Mouse (Mus musculus) WW6 (cell line): ENCODE measurements around the gene Asb12.
"Not testable (repeated sequence)": the region's sequence is repeated elsewhere in the genome, so short reads cannot be mapped to it uniquely, and the experiment has no call there.

ENCODE experiments used
- DNase-seq: peaks from one replicate; pipeline ENCODE4 v3.0.0-alpha.2; 2013; ENCODE audit warnings: low read depth, low spot score

The Asb12 gene

DNA sequence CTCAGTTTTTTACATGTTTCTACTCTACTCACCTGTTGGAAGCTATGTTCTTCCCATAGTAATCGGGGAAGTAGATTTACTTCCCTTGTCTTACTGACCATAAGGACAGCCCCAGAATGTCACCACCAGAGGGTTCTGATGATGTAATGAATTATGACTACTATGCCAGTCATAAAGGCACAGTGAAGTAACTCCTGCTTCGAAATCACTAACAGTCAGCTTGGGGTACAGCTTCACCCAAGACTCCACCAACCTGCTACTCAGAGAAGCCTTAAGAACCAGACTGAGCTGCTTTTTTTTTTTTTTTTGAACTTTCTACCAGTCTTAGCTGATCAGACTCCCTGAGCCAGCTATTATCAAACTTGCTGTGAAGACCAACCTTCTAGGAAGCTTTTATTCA, at the start of gene Asb12, which contains the start of gene Pfn5:
Gene Asb12 (minus strand): TSS at position 101 of the 400 bp plus-strand sequence.
Gene Pfn5 (plus strand): TSS at position 218 of the 400 bp plus-strand sequence.
- no peak for DNase-seq

DNA sequence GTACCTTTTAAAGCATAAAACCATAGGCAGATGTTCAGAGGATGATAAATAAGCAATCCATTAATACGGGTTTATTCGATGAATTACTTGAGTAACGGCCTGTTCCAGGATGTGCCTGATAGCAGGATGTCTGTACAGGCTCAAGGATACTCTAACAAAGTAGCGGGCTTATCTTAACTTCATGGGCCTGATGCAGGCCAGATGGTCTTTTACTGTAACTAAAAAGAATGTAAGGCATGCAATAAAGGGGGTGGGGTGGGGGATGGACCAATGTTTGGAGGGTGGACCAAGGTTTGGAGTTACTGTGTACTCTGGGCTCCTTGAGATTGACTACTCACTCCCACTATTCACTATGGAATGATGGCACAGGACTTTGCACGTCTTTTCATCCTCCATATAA, 42.8 kb upstream of the Asb12 start:
- no peak for DNase-seq

DNA sequence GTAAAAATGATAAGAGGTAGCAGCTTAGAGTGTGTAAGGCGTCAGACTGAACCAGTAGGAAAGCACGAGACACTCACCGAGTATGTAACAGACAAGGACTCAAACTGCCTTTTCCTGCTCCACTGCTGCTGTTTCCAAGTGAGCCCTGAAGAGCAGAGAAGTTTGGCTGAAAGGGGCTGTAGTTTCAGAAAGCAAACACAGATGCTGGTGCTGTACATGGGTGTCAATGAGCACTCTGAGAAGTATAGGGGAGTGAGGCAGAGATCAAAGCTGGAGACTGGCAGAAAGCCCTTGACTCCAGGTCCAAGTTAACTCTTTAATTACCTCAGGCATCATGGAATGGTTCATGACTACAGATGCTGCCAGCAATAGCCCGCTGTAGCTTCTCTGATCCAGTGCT, 3.5 kb downstream of the Asb12 start:
- DNase-seq, result no peak

DNA sequence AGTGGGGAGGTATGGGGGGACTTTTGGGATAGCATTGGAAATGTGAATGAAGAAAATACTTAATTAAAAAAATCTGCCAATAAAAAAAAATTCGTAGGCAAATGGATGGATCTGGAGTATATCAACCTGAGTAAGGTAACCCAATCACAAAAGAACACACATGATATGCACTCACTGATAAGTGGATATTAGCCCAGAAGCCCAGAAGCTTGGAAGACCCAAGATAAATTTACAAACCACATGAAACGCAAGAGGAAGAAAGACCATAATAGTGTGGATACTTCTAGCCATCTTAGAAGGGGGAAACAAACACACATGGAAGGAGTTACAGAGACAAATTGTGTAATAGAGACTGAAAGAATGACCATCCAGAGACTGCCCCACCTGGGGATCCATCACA, 22.3 kb downstream of the Asb12 start:
- not testable (repeated sequence) for DNase-seq

DNA sequence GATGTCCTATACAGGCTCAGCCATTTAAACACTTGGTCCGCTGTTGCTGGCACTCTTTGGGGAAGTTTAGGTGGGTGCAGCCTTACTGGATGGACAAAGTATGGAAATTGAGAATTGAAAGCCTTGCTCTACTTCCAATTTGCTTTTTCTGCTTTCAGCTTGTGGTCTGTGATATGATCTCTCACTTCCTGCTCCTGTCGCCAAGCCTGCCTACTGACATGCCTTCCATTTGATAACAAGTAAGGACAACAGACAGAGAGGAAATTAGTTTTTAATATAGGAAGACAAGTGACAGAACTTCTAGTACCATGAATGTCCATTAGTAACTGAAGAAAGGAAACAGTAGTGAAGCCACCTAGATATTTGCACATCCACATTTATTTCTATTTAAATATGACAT, 32.6 kb downstream of the Asb12 start:
- no peak for DNase-seq

DNA sequence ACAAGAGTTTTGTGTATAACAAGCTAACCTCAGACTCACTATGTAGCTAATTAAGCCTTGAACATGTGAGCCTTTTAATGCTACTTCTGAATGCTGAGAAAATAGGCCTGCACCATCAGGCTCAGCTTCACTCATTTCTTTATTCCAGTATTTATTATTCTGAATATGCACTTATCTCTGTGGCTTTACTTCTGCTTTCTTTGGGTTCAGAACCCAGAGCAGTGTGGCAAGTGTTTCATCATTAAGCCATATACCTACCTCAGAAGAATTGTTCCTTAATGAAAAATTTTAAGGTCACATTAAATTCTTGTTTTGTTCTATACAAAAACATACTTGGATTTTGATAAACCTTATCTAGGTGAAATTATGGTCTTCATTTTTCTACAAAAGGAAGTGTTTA, 33.9 kb downstream of the Asb12 start:
- no peak for DNase-seq

DNA sequence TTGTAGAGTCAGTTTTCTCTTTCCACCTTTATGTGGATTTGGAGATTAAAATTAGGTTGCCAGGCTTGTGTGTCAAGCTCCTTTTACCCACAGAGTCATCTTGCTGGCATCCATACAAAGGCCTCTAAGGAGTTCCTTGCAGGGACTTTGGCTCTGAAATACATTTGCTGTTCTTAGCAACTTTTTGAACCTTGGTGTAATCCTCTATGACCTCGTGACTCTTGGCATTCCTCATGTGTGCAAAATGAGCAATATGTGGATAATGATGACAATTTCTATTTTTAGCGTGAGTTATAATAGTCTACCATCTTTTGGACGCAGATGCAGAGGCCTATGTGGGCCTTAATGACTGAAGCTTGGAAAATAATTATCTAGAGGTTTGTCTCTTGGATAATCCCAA, 100.6 kb downstream of the Asb12 start:
- no peak for DNase-seq

DNA sequence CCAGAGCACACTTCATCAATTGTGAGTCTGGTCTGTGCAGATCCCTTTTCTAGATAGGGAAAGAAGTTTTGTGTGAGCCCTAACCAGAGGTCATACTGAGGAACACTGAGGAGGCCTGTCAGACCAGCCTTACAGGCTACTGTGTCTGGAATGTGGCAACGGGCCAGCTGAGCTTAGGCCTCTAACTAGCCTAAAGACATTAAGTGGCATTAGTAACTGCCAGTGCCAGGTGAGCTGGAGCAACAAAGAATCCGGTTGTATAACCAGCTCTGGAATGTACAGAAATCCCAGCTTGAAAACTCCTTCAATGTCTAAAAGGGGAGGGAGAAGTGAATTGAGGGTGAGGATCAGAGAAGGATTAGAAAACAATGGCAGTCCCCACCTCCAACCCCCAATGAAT, 111.9 kb downstream of the Asb12 start:
- DNase-seq, result no peak

DNA sequence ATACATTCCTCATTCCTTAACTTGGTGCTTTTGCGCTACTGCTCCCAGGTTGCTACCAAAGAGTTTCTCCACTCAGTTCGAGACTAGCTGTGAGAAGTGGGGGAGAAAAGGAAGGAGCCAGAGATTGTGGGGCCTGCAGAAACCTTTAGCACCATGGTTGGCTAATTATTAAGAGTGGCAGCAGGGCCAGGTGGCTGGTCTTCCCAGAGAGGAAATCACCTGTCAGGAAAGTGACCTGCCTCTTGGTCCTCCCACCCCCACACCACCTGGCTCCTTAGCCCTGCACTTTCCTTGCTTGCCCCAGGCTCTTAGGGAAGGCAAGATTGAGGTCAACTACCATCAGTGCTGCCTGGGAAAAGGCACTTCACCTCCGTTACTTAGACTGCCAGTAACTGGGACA, 112.6 kb downstream of the Asb12 start:
- DNase-seq, result no peak

DNA sequence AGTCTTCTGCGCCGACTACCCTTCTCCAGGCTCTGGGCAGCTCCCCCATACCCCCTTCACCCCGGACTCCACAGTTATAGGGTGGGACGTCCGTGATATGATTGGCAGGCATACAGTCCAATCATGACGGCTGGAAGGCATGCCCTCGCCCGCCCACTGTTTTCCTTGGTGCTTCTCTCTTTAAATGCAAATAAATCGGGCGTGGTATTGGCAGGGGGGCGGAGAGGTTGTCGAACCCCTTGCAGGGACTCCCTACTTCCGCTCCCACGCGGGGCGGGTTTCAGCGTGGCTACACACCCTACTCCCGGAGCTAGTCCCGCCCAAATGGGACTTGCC, 113.0 kb downstream of the Asb12 start, which contains the start of gene Amer1:
Gene Amer1 (minus strand): TSS at position 97 of the 336 bp plus-strand sequence.
- peak; percentile 66 for DNase-seq

DNA sequence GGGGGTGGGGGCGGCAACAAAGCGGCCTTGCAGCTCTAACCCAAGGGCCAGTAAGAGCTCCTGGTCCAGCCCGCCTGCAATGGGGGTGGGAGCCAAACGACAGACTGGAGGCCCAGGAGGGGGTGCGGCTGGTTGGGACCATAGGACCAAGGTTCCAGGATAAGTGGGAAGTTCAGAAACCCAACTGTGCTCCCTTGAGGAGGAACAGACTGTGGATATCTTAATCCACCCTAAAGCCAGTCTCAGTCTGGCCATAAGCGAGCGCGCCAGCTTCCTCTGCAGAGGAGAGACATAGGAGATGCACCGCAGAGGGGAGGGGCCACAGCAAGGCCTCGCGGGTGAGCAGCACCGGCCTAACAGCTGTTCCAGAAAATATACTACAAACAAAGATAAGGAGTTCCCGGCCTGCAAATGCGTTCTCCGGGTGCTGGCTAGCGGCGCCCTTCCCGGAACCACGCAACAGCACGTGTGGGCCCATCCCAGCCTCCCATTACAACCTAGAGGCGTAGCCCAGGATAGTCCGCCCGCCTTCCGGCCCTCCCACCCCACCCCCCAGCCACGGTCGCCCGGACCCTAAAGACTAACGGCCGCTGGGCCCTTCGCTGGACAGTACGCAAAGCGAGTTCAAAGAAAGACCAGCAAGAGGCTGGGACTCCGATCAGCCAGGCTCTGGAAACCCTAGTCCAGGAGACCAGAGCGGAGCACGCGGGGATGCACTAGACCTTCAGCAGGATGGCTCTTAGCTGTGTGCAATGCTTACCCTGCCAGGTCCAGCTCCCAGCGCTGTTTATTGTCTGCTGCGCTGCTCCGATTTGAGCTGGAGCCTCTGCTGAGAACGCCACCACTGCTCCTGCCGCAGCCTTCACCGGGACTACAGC, 113.7 kb downstream of the Asb12 start:
- peak; percentile 9 for DNase-seq

DNA sequence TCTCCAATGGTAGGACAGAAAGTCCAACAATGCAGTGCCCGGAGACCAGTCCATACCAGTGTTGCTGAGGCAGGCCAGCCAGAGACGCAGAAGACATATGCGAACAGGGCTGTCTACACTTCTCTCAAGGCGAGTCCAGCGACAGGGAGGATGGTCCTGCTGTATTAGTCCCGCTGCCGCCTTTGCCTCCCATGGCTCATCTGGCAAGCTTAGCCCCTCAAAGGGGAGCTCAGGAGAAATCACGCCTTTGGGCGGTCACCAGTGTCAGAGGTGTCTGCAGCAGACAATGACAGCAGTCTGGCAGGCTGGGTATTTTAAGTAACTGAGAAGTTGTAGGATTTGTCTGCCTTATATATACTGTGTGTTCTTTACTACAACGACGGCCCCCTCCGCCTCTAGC, 114.4 kb downstream of the Asb12 start:
- no peak for DNase-seq

DNA sequence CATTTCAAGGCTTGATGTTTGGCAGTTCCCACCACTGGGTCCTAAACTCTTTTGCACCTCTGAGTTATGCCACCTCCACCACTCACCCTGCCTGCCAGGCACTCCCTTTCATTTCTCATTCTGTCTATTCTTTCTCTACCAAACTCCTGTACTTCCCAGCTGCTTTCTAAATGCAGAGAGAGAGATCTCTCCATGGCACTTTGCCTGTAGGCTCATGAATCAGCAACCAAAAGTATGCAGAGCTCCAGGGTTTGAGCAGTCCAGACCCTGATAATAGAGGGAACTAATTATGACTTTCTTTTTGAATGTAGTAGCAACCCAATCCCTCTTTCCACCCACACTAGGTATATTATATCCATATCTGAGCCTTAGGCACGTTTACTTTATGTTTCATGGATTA, 115.5 kb downstream of the Asb12 start:
- DNase-seq, result no peak

DNA sequence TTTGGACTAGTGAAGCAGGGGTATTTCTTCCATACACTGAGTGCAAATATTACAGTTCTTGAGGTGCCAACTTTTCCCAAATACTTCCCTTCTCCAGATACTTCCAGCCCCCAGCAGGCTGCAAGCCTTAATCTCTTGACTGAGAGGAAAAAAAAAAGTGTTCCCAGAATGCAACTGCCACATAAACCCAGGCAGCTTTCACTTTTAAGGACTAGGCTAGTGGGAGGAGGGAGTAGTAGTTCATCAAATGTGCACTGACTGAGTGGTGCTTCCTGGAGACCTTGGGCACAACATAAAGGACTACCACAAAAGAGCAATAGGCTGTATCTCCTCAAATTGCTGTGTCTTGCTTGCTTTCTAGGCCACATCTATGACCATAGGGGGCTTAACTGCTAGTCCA, 116.5 kb downstream of the Asb12 start:
- no peak for DNase-seq

DNA sequence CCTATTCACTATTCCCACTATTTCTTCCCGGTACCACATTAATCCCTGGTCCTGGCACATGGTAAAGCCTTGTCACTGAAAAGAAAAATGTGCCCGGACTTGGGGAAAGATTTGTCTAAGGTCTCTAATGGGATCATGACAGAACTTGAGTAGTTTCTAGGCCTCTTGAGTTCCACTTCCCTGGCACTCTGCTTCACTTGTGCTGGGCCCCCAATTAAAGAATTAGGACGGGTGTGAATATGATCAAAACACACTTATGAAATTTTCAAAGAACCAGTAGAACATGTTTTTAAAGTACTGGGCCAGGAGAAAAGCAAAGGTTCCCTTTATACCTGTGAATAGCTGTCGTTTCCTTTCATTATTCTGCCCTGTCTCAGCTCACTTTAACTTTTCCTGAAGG, 119.3 kb downstream of the Asb12 start:
- no peak for DNase-seq

DNA sequence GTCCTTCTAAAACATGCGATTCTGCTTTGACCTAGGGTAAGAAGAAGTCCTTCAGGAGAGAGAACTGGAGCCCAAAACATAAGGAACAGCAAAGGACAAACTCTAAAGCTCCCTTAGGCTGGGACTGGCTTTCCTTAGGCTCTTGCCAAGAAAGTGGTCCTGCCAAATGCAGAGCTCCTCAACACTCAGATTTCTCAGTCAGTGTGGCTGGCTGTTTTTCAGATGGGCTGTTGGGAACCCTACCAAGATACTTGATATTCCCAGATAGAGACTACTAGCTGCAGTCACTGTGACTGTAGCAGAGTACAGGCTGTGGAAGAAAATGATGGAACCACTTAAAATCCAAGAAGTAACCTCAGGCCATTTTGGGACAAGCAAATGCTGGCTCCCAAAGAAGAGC, 120.6 kb downstream of the Asb12 start:
- DNase-seq, result no peak
